Mouse (Mus musculus) bone marrow macrophage, adult 2 months (primary cell): ENCODE measurements around the gene Immp2l. TPM values are rescaled to one million over a fixed set of nuclear protein-coding genes. Genes with fewer than 3 reads are reported as not detected.

Experiments used
- H3K27ac ChIP-seq: 2 replicates; pipeline ENCODE4 v1.5.1; 2012; ENCODE audit warnings: low read depth, low read length; ENCODE audit not compliant: insufficient read depth
- H3K4me1 ChIP-seq: 2 replicates; pipeline ENCODE4 v1.6.1; 2012; ENCODE audit warnings: low read length; ENCODE audit not compliant: control insufficient read depth, insufficient read depth
- H3K4me3 ChIP-seq: 2 replicates; pipeline ENCODE4 v1.5.1; 2012; ENCODE audit warnings: mild to moderate bottlenecking, low read length, moderate library complexity; ENCODE audit not compliant: insufficient read depth
- CTCF ChIP-seq: IDR thresholded peaks from 2 replicates; pipeline ENCODE4 v1.5.1; 2012; ENCODE audit warnings: low read depth, mild to moderate bottlenecking, low read length, moderate library complexity
- POLR2A ChIP-seq: IDR thresholded peaks from 2 replicates; pipeline ENCODE4 v1.6.1; 2012; ENCODE audit warnings: mild to moderate bottlenecking, low read depth, low read length, borderline replicate concordance
- polyA plus RNA-seq: library from polyadenylated mRNA; stranded (reverse); fragments of >200 nt; gene quantifications from 2 replicates; pipeline ENCODE4 v1.2.4, GENCODE M21; 2012; ENCODE audit not compliant: missing spikeins, insufficient read depth, insufficient read length

The Immp2l gene
- polyA plus RNA-seq, 1 experiment = 2.3 TPM

- Histone ChIP-seq H3K4me1 (0 out of 2 replicates have a peak, but pooled peaks cover 2% of the 10 kb centered on the region), H3K4me3 (no peak overlapping the region), H3K27ac (no peak overlapping the region)
- TF ChIP-seq POLR2A (no peak), CTCF (no peak)
Observed at GRCm38 (mm10) chr12:41090771-41091170, 66.9 kb downstream of the Immp2l start.

DNA sequence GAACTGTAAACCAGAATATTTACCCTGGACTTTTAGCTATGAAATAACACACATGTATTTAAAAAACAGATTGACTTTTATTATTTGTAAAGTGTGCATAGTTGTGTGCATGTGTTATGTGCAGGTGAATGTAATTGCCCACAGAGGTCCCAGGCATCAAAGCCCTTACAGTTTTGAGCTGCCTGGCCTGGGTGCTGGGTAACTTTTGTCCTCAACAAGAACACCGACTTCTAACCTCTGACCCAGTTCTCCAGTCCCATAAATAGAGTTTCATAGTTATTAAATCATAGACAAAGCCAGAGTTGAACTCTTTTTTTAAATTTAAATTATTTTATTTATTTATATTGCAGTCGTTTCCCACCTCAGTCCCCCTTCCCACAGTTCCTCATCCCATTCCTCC, 67.4 kb downstream of the Immp2l start:
- H3K4me3 ChIP-seq = no peak overlapping the region
- TF ChIP-seq CTCF (no peak), POLR2A (no peak)
- H3K27ac ChIP-seq = no peak overlapping the region
- 0 out of 2 replicates have a peak, but pooled peaks cover 3% of the 10 kb centered on the region for H3K4me1 ChIP-seq

DNA sequence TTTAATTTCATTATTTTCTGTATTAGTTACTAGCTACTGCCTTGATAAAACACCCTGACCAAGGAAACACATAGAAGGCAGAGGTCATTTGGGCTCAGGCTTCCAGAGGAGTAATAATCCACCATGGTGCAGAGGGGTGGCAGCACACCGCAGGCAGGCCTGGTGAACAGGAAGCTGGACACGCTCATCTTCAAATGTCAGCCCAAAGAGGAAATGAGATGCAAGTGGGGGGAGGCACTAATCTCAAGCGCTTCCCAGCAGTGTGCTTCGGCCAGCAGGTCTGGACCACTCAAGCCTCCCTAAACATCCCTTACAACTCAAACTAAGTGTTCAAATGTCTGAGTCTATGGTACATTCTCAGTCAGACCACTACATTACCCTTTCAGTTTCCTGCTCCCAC, 72.2 kb downstream of the Immp2l start:
- H3K4me3 ChIP-seq = no peak overlapping the region
- no peak for TF ChIP-seq POLR2A
- no peak for TF ChIP-seq CTCF

DNA sequence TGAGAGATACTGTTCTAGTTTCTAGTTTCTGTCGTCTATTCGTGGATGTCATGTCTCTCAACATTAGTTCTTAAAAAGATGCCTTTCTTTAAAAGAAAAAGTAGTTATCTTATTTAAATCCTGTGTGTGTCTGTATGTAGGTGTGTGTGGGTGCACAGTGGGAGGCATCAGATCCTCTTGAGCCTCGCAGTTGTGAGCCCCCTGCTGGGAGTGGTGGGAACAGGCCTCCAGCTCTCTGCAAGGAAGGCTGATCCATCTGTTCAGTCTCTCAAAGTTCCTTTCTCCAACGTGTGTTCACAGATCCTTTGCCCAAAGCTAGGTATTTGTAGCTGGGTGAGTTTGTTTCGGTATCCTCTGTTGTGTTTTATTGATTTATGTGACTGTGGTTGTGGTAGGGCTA, 73.5 kb downstream of the Immp2l start:
- Histone ChIP-seq H3K4me3 (no peak overlapping the region), H3K4me1 (0 out of 2 replicates have a peak, but pooled peaks cover 3% of the 10 kb centered on the region), H3K27ac (no peak overlapping the region)
- TF ChIP-seq CTCF = peak; percentile 58
- no peak for TF ChIP-seq POLR2A

More for the DNA sequence above, 72.2 kb downstream of the Immp2l start:
- H3K27ac ChIP-seq = no peak overlapping the region
- 0 out of 2 replicates have a peak, but pooled peaks cover 3% of the 10 kb centered on the region for H3K4me1 ChIP-seq

DNA sequence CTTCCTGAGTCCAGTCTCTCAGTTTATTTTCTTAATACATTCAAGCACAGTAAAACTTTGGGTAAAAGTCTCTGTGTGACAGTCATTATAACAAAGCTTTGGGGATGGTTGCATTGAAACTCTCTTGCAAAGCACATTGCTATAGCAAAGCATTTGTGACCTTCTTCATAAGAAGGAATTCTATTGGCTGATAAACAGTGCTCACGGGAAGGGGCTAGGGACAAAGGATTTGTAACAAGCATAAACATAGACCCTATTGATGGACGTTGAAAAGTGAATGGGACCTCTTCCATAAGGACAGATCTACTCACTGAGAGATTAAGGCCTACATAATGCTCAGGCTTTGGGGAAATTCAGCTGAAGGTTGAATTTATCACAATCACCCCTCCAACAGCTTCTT, 85.1 kb downstream of the Immp2l start:
- Histone ChIP-seq H3K4me3 (no peak overlapping the region), H3K4me1 (no peaks in the 10 kb centered on the region), H3K27ac (no peak overlapping the region)
- TF ChIP-seq CTCF (no peak), POLR2A (no peak)

DNA sequence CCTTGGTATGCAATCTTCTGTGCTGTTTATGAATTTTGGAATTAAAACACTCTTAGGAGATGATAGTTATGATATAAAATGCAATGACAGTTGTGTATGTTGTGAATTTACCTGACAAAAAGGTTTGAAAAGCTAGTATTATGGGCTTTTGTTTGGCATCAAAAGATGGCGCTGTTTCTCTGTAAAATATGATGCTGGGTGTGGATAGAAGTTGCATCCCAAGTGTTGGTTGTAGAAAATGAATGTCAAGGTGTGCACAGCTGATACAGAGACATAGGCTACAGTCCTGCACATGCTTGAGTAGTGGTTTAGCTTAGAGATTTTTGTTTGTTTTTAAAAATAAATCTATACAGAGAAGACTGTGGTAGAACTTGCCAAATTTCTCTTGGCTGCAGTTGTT, 87.6 kb downstream of the Immp2l start:
- H3K4me3 ChIP-seq = no peak overlapping the region
- H3K27ac ChIP-seq = no peak overlapping the region
- no peaks in the 10 kb centered on the region for H3K4me1 ChIP-seq
- no peak for TF ChIP-seq POLR2A
- TF ChIP-seq CTCF = no peak

DNA sequence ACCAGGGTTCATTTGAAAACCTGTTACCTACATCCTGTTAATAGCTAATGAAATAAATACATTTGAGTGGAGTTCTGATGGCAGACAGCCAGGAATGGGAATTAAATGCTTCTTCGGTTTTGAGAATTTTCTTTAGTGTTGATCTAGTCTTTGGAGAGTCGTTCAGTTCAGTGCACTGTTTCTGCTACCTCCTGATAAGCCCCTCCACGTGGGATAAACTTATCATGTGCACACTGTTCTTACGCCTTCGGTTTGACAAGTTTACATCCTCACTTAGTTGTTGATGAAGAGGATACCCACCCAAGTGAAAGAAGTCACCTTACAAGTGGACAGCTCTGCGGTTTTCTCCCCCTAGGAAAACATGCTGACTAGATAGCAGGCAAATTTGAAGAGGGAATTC, 88.2 kb downstream of the Immp2l start:
- no peak overlapping the region for H3K4me3 ChIP-seq
- H3K27ac ChIP-seq = no peak overlapping the region
- no peaks in the 10 kb centered on the region for H3K4me1 ChIP-seq
- TF ChIP-seq POLR2A (no peak), CTCF (no peak)

GRCm38 (mm10) chr12:41118358-41118757, 94.5 kb downstream of the Immp2l start:
- Histone ChIP-seq H3K27ac (no peak overlapping the region), H3K4me1 (no peaks in the 10 kb centered on the region), H3K4me3 (no peak overlapping the region)
- TF ChIP-seq POLR2A (no peak), CTCF (no peak)

DNA sequence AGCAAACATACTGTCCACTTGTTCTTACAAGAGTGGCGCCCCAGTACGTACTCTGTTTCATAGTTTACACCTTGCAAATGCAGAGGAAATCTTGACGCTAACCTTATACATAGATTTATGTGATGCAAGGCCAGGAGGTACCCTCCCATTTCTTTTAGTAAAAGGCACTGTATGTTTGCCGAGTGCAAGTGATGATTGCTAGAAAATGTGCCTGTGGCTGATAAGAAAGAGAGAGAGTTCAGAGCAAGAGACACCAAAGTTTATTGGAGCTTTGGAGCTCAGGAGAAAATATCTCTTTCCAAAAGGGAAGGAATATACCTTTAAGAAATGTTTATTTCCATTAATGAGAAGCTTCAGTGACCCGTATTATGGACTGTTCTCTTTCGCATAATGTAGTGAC, 95.8 kb downstream of the Immp2l start:
- no peak for TF ChIP-seq POLR2A
- TF ChIP-seq CTCF = no peak
- H3K27ac ChIP-seq = no peak overlapping the region
- no peaks in the 10 kb centered on the region for H3K4me1 ChIP-seq
- no peak overlapping the region for H3K4me3 ChIP-seq

DNA sequence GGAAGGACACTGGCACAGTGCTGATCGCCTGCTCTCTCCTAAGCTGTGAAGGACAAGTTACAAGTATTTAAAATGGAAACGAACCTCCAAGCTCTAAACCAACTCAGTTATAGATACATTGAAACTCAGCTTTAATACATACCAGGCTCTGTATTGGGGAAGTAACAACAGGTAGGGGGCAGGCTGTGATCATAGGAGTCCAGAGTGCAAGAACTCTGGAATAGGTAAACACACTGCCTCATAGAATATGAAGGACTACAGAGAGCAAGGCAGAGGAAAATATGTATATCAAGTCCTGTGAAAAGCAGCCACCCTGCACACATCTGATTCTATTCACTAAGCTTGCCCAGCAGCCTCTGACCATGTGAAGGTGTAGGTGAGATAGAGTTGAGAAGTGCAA, 99.3 kb downstream of the Immp2l start:
- Histone ChIP-seq H3K4me3 (no peak overlapping the region), H3K4me1 (no peaks in the 10 kb centered on the region), H3K27ac (no peak overlapping the region)
- no peak for TF ChIP-seq POLR2A
- no peak for TF ChIP-seq CTCF

- TF ChIP-seq CTCF (no peak), POLR2A (no peak)
Observed at GRCm38 (mm10) chr12:41134885-41135284, 111.0 kb downstream of the Immp2l start.

More at GRCm38 (mm10) chr12:41134885-41135284, 111.0 kb downstream of the Immp2l start:
- H3K27ac ChIP-seq = no peak overlapping the region
- H3K4me1 ChIP-seq = no peaks in the 10 kb centered on the region
- H3K4me3 ChIP-seq = no peak overlapping the region
